Mouse (Mus musculus) neural tube, embryonic 14.5 days (tissue): Measurements from ENCODE around the gene Trim67. TPM values are rescaled to one million over a fixed set of nuclear protein-coding genes. Genes with fewer than 3 reads are reported as not detected.

Experiments
- ATAC-seq: fragments of 200-750 bp; cut with Nextera tagmentation; 2 replicates; pipeline ENCODE4 v1.8.0; 2017; ENCODE audit warnings: low read depth, mild to moderate bottlenecking, moderate TSS enrichment, moderate library complexity
- H3K27ac ChIP-seq: fragments of 300-500 bp; sonication (generic); 2 replicates; pipeline ENCODE4 v1.5.1; 2014; ENCODE audit warnings: low read depth, mild to moderate bottlenecking, control low read depth, low read length, moderate library complexity, mixed read lengths
- H3K27me3 ChIP-seq: fragments of 300-500 bp; sonication (generic); 2 replicates; pipeline ENCODE4 v1.6.1; 2014; ENCODE audit warnings: low read length; ENCODE audit not compliant: control insufficient read depth, insufficient read depth
- H3K36me3 ChIP-seq: fragments of 300-500 bp; sonication (generic); 2 replicates; pipeline ENCODE4 v1.6.1; 2014; ENCODE audit warnings: low read length, mixed read lengths; ENCODE audit not compliant: control insufficient read depth, insufficient read depth
- H3K4me1 ChIP-seq: fragments of 300-500 bp; sonication (generic); 2 replicates; pipeline ENCODE4 v1.6.1; 2014; ENCODE audit warnings: low read length; ENCODE audit not compliant: control insufficient read depth, insufficient read depth
- H3K4me2 ChIP-seq: fragments of 300-500 bp; sonication (generic); 2 replicates; pipeline ENCODE4 v1.6.1; 2014; ENCODE audit warnings: mild to moderate bottlenecking, low read depth, low read length, control low read depth
- H3K4me3 ChIP-seq: fragments of 300-500 bp; sonication (generic); 2 replicates; pipeline ENCODE4 v1.5.1; 2014; ENCODE audit warnings: low read depth, low read length, control low read depth, mixed read lengths
- H3K9ac ChIP-seq: fragments of 300-500 bp; sonication (generic); replicated peaks from 2 replicates; pipeline ENCODE4 v1.6.1; 2014; ENCODE audit warnings: low read depth, mild to moderate bottlenecking, control low read depth, low read length, mixed read lengths
- H3K9me3 ChIP-seq: fragments of 300-500 bp; sonication (generic); 2 replicates; pipeline ENCODE4 v1.6.1; 2016; ENCODE audit warnings: low read length; ENCODE audit not compliant: control insufficient read depth
- WGBS: fragments of 180-500 bp; shearing (Covaris S2); extraction: QIAGEN DNeasy Blood & Tissue Kit; methylation state at CpG from one replicate; pipeline ENCODE4 v1.1.7; 2014; 5-methylcytosine and 5-hydroxymethylcytosine counted together
- polyA plus RNA-seq: library from polyadenylated mRNA; unstranded; fragments of >200 nt; fragmentation: Nextera tagmentation; extraction: Ambion mirVana; gene quantifications from 2 replicates; pipeline ENCODE4 v1.2.1, GENCODE M21; 2014

The Trim67 gene
- polyA plus RNA-seq, 1 experiment from 2014 or later, result 42.7 TPM

GRCm38 (mm10) chr8:124791751-124792150, 1.1 kb upstream of the Trim67 start:
- ATAC-seq, result no peak
- Histone ChIP-seq H3K27ac (peak overlapping the region; percentile 98), H3K4me2 (peak overlapping the region; percentile 77), H3K4me1 (peaks cover 27% of the 10 kb centered on the region), H3K9me3 (no peaks in the 10 kb centered on the region), H3K4me3 (peak overlapping the region; percentile 81), H3K36me3 (no peaks in the 10 kb centered on the region), H3K9ac (peak overlapping the region; percentile 72), H3K27me3 (peaks cover 6% of the 10 kb centered on the region; the same call in 1 of the 2 replicates)
- 38% methylated on average over 4 of the region's 4 CpGs for WGBS

- Histone ChIP-seq H3K27me3 (peaks cover 6% of the 10 kb centered on the region; the same call in 1 of the 2 replicates), H3K9me3 (no peaks in the 10 kb centered on the region), H3K4me1 (peaks cover 31% of the 10 kb centered on the region), H3K9ac (peak overlapping the region; percentile 72), H3K4me2 (peak overlapping the region; percentile 77), H3K27ac (peak overlapping the region; percentile 98), H3K4me3 (peak overlapping the region; percentile 81), H3K36me3 (no peaks in the 10 kb centered on the region)
- WGBS, result 0% methylated on average over 32 of the region's 32 CpGs
- ATAC-seq, result peak; percentile 47
These were observed 706 bp upstream of the Trim67 start for GRCm38 (mm10) chr8:124792186-124792585.

- Histone ChIP-seq H3K4me3 (peak overlapping the region; percentile 81), H3K9me3 (no peaks in the 10 kb centered on the region), H3K4me2 (peak overlapping the region; percentile 77), H3K36me3 (no peaks in the 10 kb centered on the region), H3K27ac (peak overlapping the region; percentile 98), H3K4me1 (peaks cover 35% of the 10 kb centered on the region), H3K27me3 (peaks cover 6% of the 10 kb centered on the region; the same call in 1 of the 2 replicates), H3K9ac (peak overlapping the region; percentile 72)
- peak; percentile 78 for ATAC-seq
- under 1% methylated on average over 41 of the region's 51 CpGs for WGBS
These were observed 320 bp downstream of the Trim67 start for GRCm38 (mm10) chr8:124793172-124793651.

GRCm38 (mm10) chr8:124793661-124794485, 981 bp downstream of the Trim67 start:
- Histone ChIP-seq H3K4me3 (peak overlapping the region; percentile 81), H3K4me1 (peaks cover 35% of the 10 kb centered on the region), H3K36me3 (no peaks in the 10 kb centered on the region), H3K9me3 (no peaks in the 10 kb centered on the region), H3K27ac (peak overlapping the region; percentile 98), H3K4me2 (peak overlapping the region; percentile 77), H3K27me3 (peaks cover 6% of the 10 kb centered on the region; the same call in 1 of the 2 replicates), H3K9ac (peak overlapping the region; percentile 72)
- ATAC-seq, result peak; percentile 22
- WGBS, result under 1% methylated on average over 78 of the region's 81 CpGs

- Histone ChIP-seq H3K27ac (peak overlapping the region; percentile 98), H3K4me3 (peak overlapping the region; percentile 81), H3K4me1 (peaks cover 35% of the 10 kb centered on the region), H3K36me3 (no peaks in the 10 kb centered on the region), H3K27me3 (peaks cover 6% of the 10 kb centered on the region; the same call in 1 of the 2 replicates), H3K9me3 (no peaks in the 10 kb centered on the region), H3K9ac (peak overlapping the region; percentile 72), H3K4me2 (peak overlapping the region; percentile 77)
- under 1% methylated on average over 25 of the region's 25 CpGs for WGBS
- ATAC-seq, result peak; percentile 42
These were observed 1.5 kb downstream of the Trim67 start for GRCm38 (mm10) chr8:124794486-124794780.

GRCm38 (mm10) chr8:124795781-124796488, 3.0 kb downstream of the Trim67 start:
- 68% methylated on average over 8 of the region's 8 CpGs for WGBS
- no peak overlapping the region for H3K27ac ChIP-seq
- H3K9ac ChIP-seq, result peak overlapping the region; percentile 35
- no peak for ATAC-seq
- H3K4me1 ChIP-seq, result peaks cover 35% of the 10 kb centered on the region
- no peaks in the 10 kb centered on the region for H3K9me3 ChIP-seq
- H3K27me3 ChIP-seq, result peaks cover 6% of the 10 kb centered on the region; the same call in 1 of the 2 replicates
- no peaks in the 10 kb centered on the region for H3K36me3 ChIP-seq
- peak overlapping the region; percentile 77 for H3K4me2 ChIP-seq
- peak overlapping the region; percentile 81 for H3K4me3 ChIP-seq

- H3K27ac ChIP-seq, result no peak overlapping the region
- no peaks in the 10 kb centered on the region for H3K27me3 ChIP-seq
- H3K4me2 ChIP-seq, result no peak overlapping the region
- no peak overlapping the region for H3K9ac ChIP-seq
- no peaks in the 10 kb centered on the region for H3K9me3 ChIP-seq
- H3K4me1 ChIP-seq, result peaks cover 18% of the 10 kb centered on the region
- no peak overlapping the region for H3K4me3 ChIP-seq
- no peaks in the 10 kb centered on the region for H3K36me3 ChIP-seq
- no peak for ATAC-seq
- WGBS, result 52% methylated on average over 11 of the region's 11 CpGs
These were observed 7.7 kb downstream of the Trim67 start for GRCm38 (mm10) chr8:124800542-124800941.

- Histone ChIP-seq H3K36me3 (no peaks in the 10 kb centered on the region), H3K9me3 (no peaks in the 10 kb centered on the region), H3K9ac (no peak overlapping the region), H3K4me3 (no peak overlapping the region), H3K4me1 (no peaks in the 10 kb centered on the region), H3K27me3 (no peaks in the 10 kb centered on the region), H3K4me2 (no peak overlapping the region), H3K27ac (no peak overlapping the region)
- ATAC-seq, result no peak
- 72% methylated on average over 12 of the region's 12 CpGs for WGBS
These were observed 11.2 kb downstream of the Trim67 start for GRCm38 (mm10) chr8:124803824-124804702.
